Mouse (Mus musculus) heart, adult 8-10 months (tissue): ENCODE data around the gene Sae1. TPM values are rescaled to one million over a fixed set of nuclear protein-coding genes. Genes with fewer than 3 reads are reported as not detected.

Experiments used
- DNase-seq: peaks from one replicate; pipeline ENCODE4 v3.0.0; 2022; ENCODE audit warnings: low spot score
- total RNA-seq, 4 experiments: library from RNA; stranded (reverse); gene quantifications; 2 replicates each; pipeline ENCODE4 v1.2.4; 2022

The Sae1 gene
- total RNA-seq, 4 experiments from 2014 or later = 31.6 to 38.8 (median 36.1) TPM

GRCm38 (mm10) chr7:16364319-16364718 lies 23.3 kb downstream of the Sae1 start:
- DNase-seq = no peak

- DNase-seq = no peak
Observed at GRCm38 (mm10) chr7:16357602-16358001, 30.0 kb downstream of the Sae1 start.

GRCm38 (mm10) chr7:16355854-16356594 lies 31.6 kb downstream of the Sae1 start:
- no peak for DNase-seq

- DNase-seq = peak; percentile 28
Observed at GRCm38 (mm10) chr7:16349999-16350398, 37.6 kb downstream of the Sae1 start.

- no peak for DNase-seq
Observed at GRCm38 (mm10) chr7:16345297-16345696, 42.3 kb downstream of the Sae1 start.

- DNase-seq = no peak
Observed at GRCm38 (mm10) chr7:16344598-16344997, 43.0 kb downstream of the Sae1 start.

- DNase-seq = no peak
Observed at GRCm38 (mm10) chr7:16337733-16338132, 49.9 kb downstream of the Sae1 start.

GRCm38 (mm10) chr7:16329146-16329545 lies 58.5 kb downstream of the Sae1 start:
- no peak for DNase-seq

- DNase-seq = no peak
Observed at GRCm38 (mm10) chr7:16326607-16326971, 61.0 kb downstream of the Sae1 start.

GRCm38 (mm10) chr7:16325920-16326606 lies 61.5 kb downstream of the Sae1 start:
- DNase-seq = peak; percentile 83

- DNase-seq = no peak
Observed at GRCm38 (mm10) chr7:16324661-16325060, 62.9 kb downstream of the Sae1 start.

- no peak for DNase-seq
Observed at GRCm38 (mm10) chr7:16320479-16320878, 67.1 kb downstream of the Sae1 start.

- no peak for DNase-seq
Observed at GRCm38 (mm10) chr7:16319216-16319615, 68.4 kb downstream of the Sae1 start.

GRCm38 (mm10) chr7:16317094-16317493 lies 70.5 kb downstream of the Sae1 start:
- DNase-seq = no peak

- no peak for DNase-seq
Observed at GRCm38 (mm10) chr7:16315222-16315759, 72.3 kb downstream of the Sae1 start.

GRCm38 (mm10) chr7:16314221-16314775 lies 73.3 kb downstream of the Sae1 start:
- peak; percentile 15 for DNase-seq

- DNase-seq = peak; percentile 93
Observed at GRCm38 (mm10) chr7:16313481-16314220, 74.0 kb downstream of the Sae1 start.

- peak; percentile 88 for DNase-seq
Observed at GRCm38 (mm10) chr7:16312672-16313311, 74.8 kb downstream of the Sae1 start.

- DNase-seq = peak; percentile 69
Observed at GRCm38 (mm10) chr7:16312011-16312671, 75.5 kb downstream of the Sae1 start.

- DNase-seq = peak; percentile 44
Observed at GRCm38 (mm10) chr7:16311453-16312004, 76.1 kb downstream of the Sae1 start.
